Mouse (Mus musculus) right cerebral cortex, adult 18-20 months (tissue): ENCODE results near the gene Myo9a.
"Not testable (repeated sequence)": the region's sequence is repeated elsewhere in the genome, so short reads cannot be mapped to it uniquely, and the experiment has no call there.

Experiments used
- DNase-seq: peaks from one replicate; pipeline ENCODE4 v3.0.0; 2022; ENCODE audit warnings: mixed read lengths

Gene Myo9a

DNA sequence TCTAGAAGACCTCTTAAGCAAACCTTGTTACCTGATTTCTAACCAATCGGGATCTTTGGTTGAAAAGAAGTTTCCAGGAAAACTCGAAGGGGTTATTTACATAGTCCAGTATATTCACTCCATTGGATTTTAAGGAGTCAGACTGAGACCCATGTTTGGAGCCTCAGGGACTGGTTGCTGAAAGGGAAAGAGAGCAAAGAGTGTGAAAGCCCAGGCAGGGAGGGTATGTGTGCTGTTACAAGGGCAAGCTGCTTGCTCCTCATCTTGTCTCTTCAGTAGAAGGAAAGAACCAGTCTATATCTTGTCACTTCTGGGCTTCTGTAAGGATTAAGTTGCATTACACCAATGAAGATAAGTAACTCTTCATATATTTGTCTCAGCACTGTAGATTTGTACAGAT, 1.3 kb downstream of the Myo9a start:
- DNase-seq, result no peak

- DNase-seq, result no peak
Measured at GRCm38 (mm10) chr9:59755199-59755598, 4.5 kb downstream of the Myo9a start.

DNA sequence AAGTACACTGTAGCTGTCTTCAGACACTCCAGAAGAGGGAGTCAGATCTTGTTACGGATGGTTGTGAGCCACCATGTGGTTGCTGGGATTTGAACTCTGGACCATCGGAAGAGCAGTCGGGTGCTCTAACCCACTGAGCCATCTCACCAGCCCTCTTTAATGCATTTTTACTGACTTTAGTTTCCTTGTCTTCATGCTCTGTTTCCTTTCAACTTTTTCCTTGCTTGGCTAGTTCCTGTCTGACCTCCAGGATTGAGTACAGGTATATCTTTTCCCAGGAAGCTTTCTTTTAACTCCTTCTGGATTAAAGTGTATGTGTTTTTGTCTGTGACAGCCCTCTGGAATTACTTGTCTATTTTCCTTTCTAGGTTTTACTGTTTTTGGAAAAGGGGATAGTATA, 6.3 kb downstream of the Myo9a start:
- not testable (repeated sequence) for DNase-seq

DNA sequence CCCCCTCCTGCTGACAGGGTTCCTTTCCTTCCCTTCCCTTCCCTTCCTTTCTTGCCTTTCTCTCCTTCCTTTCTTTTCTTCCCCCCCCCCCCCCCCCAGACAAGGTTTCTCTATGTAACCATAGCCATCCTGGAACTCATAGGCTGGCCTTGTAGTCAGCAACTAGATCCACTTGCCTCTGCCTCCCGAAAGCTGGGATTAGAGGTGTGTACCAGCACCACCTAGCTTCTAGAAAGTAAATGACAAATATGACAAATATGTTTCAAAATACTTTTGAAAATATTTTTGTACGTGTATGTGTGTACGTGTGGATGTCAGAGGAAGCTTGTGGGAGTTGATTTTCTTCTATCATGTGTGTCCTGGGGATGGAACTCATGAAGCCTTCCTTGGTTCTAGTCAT, 9.8 kb downstream of the Myo9a start:
- no peak for DNase-seq

- DNase-seq, result not testable (repeated sequence)
Measured at GRCm38 (mm10) chr9:59766966-59767461, 16.3 kb downstream of the Myo9a start.

- DNase-seq, result not testable (repeated sequence)
Measured at GRCm38 (mm10) chr9:59806046-59806774, 55.5 kb downstream of the Myo9a start.

DNA sequence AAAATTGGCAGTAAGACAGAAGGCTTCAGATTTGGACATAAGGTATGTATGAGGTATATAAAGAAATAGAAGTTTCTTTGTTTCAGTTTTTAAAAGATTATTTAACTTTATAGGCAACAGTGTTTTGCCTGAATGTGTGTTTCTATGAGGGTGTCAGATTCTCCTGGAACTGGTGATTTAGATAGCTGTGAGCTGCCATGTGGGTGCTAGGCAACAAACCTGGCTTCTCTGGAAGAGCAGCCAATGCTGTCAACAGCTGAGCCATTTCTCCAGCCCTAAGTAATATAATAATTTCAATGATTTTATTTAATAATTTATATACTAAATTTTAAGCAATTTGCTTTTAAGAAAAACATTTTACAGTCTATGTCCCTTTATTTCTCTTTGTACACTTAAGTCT, 133.9 kb downstream of the Myo9a start:
- no peak for DNase-seq

GRCm38 (mm10) chr9:59903382-59903781, 152.7 kb downstream of the Myo9a start:
- no peak for DNase-seq

GRCm38 (mm10) chr9:59914761-59915160, 164.1 kb downstream of the Myo9a start:
- no peak for DNase-seq

DNA sequence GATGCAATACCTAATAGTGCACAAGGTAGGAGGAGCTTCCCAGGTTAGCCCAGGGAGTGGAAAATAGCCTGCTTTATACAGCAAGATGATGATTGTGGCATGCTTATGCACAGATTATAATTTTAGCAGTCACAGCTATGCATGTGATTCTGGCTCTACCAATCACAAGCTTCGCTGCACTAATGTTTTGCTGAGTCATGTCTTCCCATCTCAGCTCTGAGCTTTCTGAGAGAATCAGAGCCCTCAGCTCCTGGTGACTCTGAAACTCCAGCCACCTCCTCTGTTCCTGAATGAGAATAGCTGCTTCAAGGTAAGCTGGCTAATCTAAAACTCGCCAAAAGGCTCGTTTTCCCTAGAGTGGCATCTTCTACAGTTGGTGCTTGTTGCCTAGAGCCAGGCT, 179.6 kb downstream of the Myo9a start:
- no peak for DNase-seq

- DNase-seq, result not testable (repeated sequence)
Measured at GRCm38 (mm10) chr9:59935866-59936265, 185.2 kb downstream of the Myo9a start.

- no peak for DNase-seq
Measured at GRCm38 (mm10) chr9:59938529-59938928, 187.8 kb downstream of the Myo9a start.

DNA sequence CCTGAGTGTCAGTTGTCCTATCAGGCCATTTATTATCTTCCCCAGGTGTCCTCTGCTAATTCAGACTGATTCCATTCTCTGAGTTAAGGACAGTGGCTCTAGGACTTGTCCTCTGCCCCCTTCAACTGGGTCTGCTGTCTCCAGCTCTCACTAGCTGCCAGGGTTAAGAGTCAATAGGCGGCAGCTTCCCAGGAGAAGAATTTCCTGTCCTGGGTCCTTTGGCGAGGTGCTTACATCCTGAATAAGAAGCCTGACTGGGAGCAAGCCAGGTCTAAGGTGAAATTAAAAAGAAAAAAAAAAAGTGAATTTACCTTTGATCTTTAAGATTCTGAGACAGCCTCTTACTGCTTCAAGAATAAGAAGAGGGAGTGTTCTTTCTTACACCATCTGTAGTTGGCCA, 189.0 kb downstream of the Myo9a start:
- DNase-seq, result no peak

DNA sequence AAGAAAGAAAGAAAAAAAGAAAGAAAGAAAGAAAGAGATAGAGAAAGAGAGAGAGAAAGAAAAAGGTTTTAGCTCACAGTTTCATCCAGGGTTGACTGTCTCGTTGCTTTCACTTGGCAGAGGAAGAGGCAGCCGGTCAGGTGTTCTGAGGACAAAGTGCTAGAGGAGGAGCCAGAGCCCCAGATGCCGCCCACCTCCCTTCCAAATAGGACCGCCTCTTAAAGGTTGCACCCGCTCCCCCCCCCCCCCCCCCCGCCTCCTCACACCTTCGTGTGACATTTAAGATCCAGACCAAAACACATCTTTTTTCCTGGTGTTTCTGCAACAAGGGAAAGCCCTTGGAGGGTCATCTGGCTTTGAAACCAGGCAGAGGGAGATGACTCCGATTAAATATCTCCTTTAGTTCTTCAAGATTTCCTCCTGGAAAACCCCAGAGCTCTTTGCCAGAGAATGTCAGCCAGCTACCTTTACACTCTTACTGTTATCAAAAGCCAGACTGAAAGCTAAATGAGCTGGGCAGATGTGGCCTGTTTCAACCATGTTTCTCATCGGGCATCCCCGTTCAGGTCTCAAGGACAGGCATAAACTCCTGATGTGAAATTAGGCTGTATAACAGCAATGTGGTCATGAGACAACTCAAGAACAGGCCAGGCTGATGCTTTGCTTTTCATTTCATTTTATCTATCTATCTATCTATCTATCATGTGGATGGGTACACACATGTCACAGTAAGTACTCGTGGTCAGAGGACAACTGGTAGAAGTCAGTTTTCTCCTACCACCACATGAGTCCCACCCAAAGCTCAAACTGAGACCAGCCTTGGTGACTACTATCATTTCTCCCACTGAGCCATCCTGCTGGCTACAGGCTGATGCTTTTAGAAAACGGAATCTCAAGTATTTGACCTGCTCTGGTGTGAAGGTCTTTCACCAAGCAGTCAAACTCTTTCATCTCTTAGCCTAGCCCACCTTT, 190.5 kb downstream of the Myo9a start:
- DNase-seq, result no peak

DNA sequence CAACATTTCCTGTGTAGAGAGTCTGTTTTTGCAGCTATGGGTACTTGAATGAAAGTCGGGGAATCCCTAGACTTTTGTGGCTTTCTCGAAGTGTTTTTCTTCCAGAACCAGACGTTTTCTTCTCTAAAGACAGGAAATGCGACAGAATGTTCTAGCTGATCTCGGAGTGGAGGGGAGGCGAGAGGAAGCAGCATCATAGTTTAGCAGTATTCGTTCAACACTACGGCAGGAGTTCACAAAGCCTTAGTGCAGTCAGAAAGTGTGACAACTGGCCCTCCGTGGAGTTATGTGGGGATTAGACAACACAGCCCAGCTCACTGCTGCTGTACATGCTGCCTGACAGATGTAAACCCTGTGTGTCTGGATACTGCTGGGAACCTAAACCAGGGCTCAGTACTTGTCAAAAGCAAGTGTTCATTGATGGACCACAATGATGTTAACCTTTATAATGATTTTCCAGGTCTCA, 191.2 kb downstream of the Myo9a start:
- no peak for DNase-seq

DNA sequence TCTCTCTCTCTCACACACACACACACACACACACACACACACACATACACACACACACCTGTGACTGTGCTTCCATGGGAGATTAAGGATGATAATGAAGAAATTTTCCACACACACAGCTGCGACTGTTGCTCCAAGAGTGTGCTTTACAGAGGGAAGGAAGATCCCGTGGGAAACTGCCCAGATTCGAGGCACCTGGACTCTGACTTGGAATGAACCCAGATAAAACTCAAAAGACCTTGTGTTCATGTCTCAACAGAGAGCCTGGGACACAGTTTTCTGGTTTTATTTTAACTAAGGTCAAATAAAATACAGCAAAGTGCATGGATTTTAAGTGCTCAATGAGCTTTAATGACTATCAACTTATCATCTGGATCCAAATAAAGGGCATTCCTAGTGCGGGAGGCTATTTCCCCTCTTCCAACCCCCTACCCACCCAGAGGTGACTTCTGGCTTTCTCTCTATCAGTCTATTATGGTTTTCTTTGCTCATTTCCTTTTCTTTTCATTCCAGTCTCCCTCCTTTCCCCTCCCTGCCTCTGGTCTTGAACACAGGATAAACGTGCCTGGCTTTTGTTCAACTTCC, 191.9 kb downstream of the Myo9a start:
- DNase-seq, result no peak

- DNase-seq, result no peak
Measured at GRCm38 (mm10) chr9:59943826-59944225, 193.1 kb downstream of the Myo9a start.

DNA sequence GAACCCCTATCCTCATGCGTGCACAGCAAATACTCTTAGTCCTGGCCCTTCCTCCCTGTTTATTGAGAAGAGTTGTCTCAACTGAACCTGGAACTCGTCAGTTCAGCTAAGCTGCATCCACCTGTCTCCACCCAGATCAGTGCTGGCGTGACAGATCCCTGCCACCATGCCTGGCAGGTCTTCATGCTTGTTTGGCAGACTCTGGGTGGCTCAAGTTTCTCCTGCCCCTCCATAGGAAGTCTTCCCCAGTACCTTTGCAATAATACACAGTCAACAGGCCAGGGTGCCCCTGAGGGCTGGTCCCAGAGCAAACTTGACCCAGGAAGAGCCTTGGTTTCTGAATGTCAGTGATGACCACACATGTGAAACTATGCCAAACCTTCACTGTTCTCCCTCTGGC, 194.5 kb downstream of the Myo9a start:
- DNase-seq, result no peak

- DNase-seq, result no peak
Measured at GRCm38 (mm10) chr9:59947271-59947670, 196.6 kb downstream of the Myo9a start.

DNA sequence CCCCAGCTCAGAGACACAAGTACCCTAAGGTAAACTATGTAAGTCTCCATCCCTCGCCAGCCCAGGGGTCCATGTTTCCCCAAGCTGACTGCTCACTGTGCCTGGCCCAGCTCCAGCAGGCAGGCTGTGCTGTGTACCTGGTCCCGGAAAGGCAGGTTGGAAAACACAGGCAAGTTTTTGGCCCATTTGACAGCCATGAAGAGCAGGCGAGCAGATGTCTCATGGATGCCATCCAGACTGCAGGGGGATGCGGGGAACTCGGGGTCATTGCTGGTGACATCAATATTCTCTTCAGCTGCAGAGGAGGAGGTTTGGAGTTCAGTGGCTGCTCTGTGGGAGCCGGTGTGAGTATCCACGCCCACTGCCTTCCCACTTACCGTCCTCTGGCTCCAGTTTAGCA, 197.5 kb downstream of the Myo9a start:
- no peak for DNase-seq

DNA sequence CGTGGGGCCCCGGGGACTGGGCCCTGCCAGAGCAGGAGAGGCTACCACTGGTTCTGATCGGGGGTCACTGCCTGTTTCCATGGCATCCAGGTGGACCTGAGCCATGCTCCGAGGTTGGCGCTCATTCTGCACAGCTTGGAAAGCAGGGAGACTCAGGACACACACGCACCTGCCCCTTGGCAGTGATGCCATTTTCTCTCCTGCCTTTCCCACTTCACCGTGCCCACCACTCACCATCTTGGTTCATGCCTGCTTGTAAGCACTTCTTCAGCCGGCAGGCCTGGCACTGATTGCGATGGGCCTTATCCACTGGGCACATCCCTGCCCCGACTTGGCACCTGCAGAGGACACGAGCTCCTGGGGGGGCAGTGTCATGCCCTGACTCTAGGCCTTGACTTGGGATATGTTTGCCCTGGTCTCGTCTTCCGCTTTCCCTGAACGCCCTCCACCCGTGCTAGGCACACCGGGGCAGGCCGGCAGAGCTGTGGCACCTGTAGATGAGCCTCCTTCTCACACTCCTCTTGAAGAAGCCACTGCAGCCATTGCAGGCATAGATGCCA, 198.1 kb downstream of the Myo9a start:
- DNase-seq, result no peak

DNA sequence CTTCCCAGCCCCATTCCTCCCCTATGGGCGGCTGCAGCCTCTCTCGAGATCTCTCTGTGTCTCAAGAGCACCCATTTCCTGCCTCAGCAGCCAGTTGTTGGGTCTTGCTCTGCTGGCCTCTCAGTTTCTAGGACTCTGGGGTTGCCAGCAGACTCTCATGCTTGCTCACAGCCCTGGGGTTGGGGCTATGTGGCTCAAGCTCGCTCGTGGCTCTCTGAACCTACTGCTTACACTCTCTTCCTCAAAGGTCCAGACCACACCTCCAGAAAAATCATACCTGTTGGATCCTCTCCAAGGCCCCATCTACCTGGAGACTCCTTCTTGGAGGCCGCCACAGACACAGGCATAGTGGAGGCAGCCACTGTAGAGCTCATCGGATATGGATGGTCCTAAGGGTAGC, 198.8 kb downstream of the Myo9a start:
- no peak for DNase-seq

DNA sequence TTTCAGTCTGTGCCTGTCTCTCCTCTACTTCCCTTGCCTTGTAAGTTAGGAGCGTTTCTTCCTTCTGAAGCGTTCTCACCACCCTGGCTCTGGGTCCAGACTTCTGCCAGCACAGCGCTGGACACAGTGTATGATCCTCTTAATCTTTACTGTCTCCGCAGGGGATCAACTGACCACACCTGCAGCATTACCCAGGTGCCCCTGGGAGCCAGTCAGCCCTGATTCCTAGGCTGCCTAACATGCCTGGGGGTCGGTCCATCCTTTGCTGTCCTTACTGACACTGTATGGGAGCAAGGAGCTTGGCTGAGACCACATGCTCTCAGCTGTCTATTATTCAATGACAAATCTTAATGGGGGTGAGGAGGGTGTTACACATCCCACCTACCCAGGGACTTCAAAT, 199.3 kb downstream of the Myo9a start:
- no peak for DNase-seq
